Mouse (Mus musculus) small intestine, adult 2 months (tissue): ENCODE measurements around the gene Cdh12. TPM values are rescaled to one million over a fixed set of nuclear protein-coding genes. Genes with fewer than 3 reads are reported as not detected.

ENCODE experiments used
- H3K27ac ChIP-seq: fragments of 200-500 bp; 2 replicates; pipeline ENCODE4 v1.5.1; 2012; ENCODE audit warnings: low read depth, low read length, control low read depth, inconsistent platforms; ENCODE audit not compliant: insufficient read depth
- H3K27me3 ChIP-seq: fragments of 200-500 bp; 2 replicates; pipeline ENCODE4 v1.6.1; 2012; ENCODE audit warnings: mild to moderate bottlenecking, moderate library complexity, low read length, inconsistent platforms; ENCODE audit not compliant: control insufficient read depth, insufficient read depth
- H3K36me3 ChIP-seq: fragments of 200-500 bp; 2 replicates; pipeline ENCODE4 v1.6.1; 2012; ENCODE audit warnings: mild to moderate bottlenecking, low read length, control low read depth, inconsistent platforms; ENCODE audit not compliant: control insufficient read depth, insufficient read depth
- H3K4me1 ChIP-seq: fragments of 200-500 bp; 2 replicates; pipeline ENCODE4 v1.6.1; 2012; ENCODE audit warnings: low read length, inconsistent platforms, mixed read lengths; ENCODE audit not compliant: control insufficient read depth, insufficient read depth, insufficient read length
- H3K4me3 ChIP-seq: fragments of 200-500 bp; 2 replicates; pipeline ENCODE4 v1.5.1; 2012; ENCODE audit warnings: low read depth, mild to moderate bottlenecking, control low read depth, inconsistent platforms, low read length, moderate library complexity
- CTCF ChIP-seq: fragments of 200-500 bp; IDR thresholded peaks from 2 replicates; pipeline ENCODE4 v1.5.1; 2012; ENCODE audit warnings: low read depth, mild to moderate bottlenecking, control low read depth, inconsistent platforms, low read length, moderate library complexity, mixed read lengths; ENCODE audit not compliant: insufficient replicate concordance, insufficient read length; ENCODE audit errors: extremely low read depth
- POLR2A ChIP-seq: fragments of 200-500 bp; IDR thresholded peaks from 2 replicates; pipeline ENCODE4 v1.6.1; 2012; ENCODE audit warnings: low read depth, mild to moderate bottlenecking, control low read depth, inconsistent platforms, low read length, moderate library complexity
- WGBS: fragments of 180-500 bp; shearing (Covaris S2); methylation state at CpG from one replicate; pipeline ENCODE4 v1.1.7; 2018; 5-methylcytosine and 5-hydroxymethylcytosine counted together
- polyA plus RNA-seq: library from polyadenylated mRNA; depleted of rRNA; stranded (reverse); fragments of >200 nt; gene quantifications from 2 replicates; pipeline ENCODE4 v1.2.3, GENCODE M21; 2012

Gene Cdh12
- polyA plus RNA-seq, 1 experiment = not detected

DNA sequence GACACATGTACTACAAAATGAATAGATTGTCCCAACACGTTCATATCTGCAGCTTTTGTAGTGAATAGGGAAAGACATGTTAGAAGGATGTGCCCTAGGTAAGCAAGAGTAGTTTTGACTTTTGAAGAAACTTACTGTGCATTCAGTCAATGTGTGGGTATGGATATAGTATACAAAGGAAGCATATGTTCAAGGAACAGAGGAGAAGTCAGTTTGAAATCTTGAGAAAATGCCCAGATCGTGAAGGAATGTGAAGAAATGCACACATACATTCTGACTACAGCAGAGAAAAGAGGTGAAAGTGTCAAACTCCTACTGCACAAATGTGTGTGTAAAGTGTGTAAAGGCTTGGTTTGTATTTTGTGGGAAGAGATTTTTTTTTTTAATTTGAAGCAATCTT is 812.3 kb downstream of the Cdh12 start:
- H3K4me3 ChIP-seq = no peak overlapping the region
- no peaks in the 10 kb centered on the region for H3K27me3 ChIP-seq
- H3K36me3 ChIP-seq = no peaks in the 10 kb centered on the region
- H3K27ac ChIP-seq = no peak overlapping the region
- no peaks in the 10 kb centered on the region for H3K4me1 ChIP-seq
- 74% methylated on average over 2 of the region's 2 CpGs for WGBS
- TF ChIP-seq CTCF = no peak
- TF ChIP-seq POLR2A = no peak

DNA sequence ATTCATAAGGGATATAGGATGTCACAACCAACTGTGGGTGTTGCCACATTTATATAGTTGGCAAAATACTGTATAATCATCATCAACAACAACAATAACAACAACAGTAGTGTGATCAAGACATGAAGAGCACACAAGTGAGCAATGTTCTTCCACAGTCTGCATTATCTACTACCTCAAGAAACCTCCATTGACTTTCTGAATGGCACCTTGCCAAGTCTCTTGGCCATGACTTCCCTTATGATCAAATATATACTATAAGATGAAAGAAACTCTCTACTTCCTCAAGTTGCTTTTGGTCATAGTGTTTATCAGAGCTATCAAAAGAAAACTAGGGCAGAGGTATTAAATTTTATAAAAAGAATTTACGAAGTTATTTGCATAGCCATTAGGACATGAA is 820.8 kb downstream of the Cdh12 start:
- Histone ChIP-seq H3K4me1 (no peaks in the 10 kb centered on the region), H3K27me3 (no peaks in the 10 kb centered on the region), H3K27ac (no peak overlapping the region), H3K4me3 (no peak overlapping the region), H3K36me3 (no peaks in the 10 kb centered on the region)
- 82% methylated on average over 1 of the region's 1 CpGs for WGBS
- TF ChIP-seq POLR2A = no peak

DNA sequence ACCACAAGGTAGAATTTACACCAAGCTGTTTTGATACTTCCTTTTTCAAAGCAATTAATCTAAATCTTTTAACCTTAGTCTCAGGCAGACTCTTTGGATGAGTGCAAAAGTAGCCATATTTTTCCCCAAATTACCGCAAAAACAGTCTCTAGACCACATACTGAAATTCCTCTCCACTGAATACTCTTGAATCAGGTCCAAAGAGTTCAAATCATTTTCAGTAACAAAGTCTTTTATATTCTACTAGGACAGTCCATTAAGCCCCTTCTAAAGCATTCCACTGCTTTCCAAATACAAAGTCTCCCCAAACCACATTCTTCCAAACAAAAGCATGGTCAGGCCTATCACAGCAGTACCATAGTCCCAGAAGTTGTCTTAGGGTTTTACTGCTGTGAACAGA is 848.0 kb downstream of the Cdh12 start:
- 92% methylated on average over 1 of the region's 1 CpGs for WGBS
- H3K4me1 ChIP-seq = no peaks in the 10 kb centered on the region
- no peaks in the 10 kb centered on the region for H3K27me3 ChIP-seq
- H3K27ac ChIP-seq = no peak overlapping the region
- TF ChIP-seq CTCF (no peak), POLR2A (no peak)
- H3K4me3 ChIP-seq = no peak overlapping the region
- H3K36me3 ChIP-seq = no peaks in the 10 kb centered on the region

DNA sequence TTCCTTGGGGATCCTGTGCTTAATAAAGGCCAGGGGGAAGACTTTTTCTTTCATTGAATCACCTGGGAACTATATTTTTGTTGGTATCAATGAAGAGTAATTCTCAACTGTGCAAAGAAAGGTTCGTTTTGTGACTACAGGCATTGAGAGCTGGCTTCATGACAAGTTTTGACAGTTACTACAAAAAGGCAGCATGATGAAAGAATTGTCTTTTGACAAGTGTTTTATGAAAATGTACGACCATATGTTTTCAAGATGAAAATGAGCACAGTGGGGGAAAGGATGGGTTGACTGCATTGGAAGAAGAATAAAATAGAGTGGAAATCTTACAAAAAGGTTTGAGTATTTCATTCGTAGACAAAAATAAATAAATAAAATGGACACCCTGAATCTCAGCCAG is 866.4 kb downstream of the Cdh12 start:
- no peaks in the 10 kb centered on the region for H3K4me1 ChIP-seq
- no peaks in the 10 kb centered on the region for H3K27me3 ChIP-seq
- no peak overlapping the region for H3K4me3 ChIP-seq
- 68% methylated on average over 3 of the region's 3 CpGs for WGBS
- no peak overlapping the region for H3K27ac ChIP-seq
- no peak for TF ChIP-seq CTCF
- no peak for TF ChIP-seq POLR2A
- H3K36me3 ChIP-seq = no peaks in the 10 kb centered on the region

DNA sequence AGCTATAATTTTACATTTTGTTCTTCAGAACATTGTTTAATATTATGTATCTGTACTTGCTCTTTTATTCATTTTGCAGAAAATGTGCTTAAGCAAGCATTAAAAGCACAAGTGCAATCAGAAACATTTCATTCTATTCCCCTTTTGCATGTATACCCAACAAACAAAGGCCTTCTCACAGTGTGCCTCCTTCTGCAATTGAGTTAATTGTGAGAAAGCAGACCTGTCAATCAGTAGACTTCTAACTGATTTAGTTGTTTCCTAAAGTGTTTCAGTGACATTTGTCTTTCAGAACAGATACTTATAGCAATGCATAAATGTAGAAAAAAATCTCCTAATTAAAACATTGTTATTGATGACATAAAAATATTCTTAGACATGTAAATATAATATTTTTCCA is 894.8 kb downstream of the Cdh12 start:
- TF ChIP-seq POLR2A = no peak
- TF ChIP-seq CTCF = no peak
- no peak overlapping the region for H3K4me3 ChIP-seq
- H3K27me3 ChIP-seq = no peaks in the 10 kb centered on the region
- no peaks in the 10 kb centered on the region for H3K4me1 ChIP-seq
- H3K27ac ChIP-seq = no peak overlapping the region
- no peaks in the 10 kb centered on the region for H3K36me3 ChIP-seq

DNA sequence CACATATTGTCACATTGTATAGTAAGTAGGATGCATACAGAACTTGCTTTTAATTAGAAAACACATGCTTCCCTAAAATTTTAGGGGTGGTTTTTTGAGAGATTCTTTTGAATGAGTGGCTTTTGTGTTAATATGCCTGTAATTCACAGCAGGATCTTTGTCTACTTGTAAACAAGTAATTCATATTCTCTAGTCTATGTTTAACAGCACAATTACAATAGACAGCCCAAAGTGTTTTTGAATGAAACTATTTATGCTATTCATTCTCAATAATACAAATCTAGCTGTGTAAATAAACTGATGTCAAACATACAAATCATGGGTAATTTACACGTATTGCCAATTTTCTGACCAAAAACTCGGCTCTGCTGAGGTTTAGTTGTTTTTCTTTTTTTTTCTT is 895.3 kb downstream of the Cdh12 start:
- WGBS = 62% methylated on average over 2 of the region's 2 CpGs
- no peak overlapping the region for H3K4me3 ChIP-seq

DNA sequence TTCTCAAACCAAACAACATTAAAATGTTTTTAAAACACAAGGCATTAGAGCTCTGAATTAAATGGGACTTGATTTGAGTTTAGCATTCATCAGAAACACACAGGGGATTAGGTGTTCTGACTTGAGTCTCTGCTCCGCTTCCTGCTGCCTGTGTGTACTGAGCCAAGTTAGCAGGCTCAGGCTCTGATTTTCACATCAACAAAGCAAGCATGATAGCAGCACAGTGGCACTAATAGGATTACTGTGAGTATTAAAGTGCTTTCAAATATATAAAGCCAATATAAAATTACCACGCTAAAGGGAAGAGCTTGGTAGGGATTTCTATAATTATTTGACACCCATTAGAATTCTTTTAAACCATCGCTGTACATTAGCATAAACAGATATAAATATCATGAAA is 895.7 kb downstream of the Cdh12 start:
- H3K27ac ChIP-seq = no peak overlapping the region
- no peak overlapping the region for H3K4me3 ChIP-seq
- TF ChIP-seq CTCF (no peak), POLR2A (no peak)
- H3K27me3 ChIP-seq = no peaks in the 10 kb centered on the region
- no peaks in the 10 kb centered on the region for H3K36me3 ChIP-seq
- WGBS = 72% methylated on average over 3 of the region's 3 CpGs
- no peaks in the 10 kb centered on the region for H3K4me1 ChIP-seq

More for the DNA sequence above, 895.3 kb downstream of the Cdh12 start:
- no peaks in the 10 kb centered on the region for H3K4me1 ChIP-seq
- TF ChIP-seq POLR2A (no peak), CTCF (no peak)
- no peaks in the 10 kb centered on the region for H3K27me3 ChIP-seq
- H3K27ac ChIP-seq = no peak overlapping the region
- H3K36me3 ChIP-seq = no peaks in the 10 kb centered on the region

DNA sequence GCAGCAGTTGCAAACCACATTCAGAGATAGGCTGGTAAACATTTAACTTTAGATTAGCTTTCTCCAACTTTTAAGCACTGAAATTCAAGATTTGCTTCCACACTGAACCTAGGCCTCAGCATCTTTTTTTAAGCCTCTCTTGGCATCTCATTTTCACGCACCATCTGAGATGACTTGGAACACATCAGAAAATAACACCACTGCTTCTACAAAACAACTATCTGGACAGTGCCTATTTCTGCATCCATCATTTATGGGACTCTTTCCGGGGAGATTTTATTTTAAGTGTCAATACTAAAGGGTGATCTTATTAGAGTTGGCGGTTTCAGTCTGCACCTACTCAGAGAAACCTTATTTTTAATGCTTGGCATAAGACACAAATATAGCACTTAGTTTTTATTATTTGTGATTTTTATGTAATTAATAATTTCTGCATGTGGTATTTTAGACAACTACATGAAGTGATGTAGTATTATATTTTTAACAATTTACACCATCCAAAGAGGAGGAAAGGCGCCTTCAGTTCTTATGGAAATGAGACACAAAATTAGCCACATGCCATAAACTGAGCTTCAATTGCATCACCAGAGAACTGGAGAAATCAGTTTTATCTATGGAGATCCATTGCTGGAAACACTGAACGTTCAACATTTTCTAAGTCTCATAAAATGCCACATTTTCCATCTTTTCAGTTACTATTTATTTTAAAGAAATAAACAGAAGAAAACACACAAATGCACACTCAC is 906.5 kb downstream of the Cdh12 start:
- no peaks in the 10 kb centered on the region for H3K36me3 ChIP-seq
- H3K4me3 ChIP-seq = no peak overlapping the region
- H3K4me1 ChIP-seq = no peaks in the 10 kb centered on the region
- no peak overlapping the region for H3K27ac ChIP-seq
- no peak for TF ChIP-seq CTCF
- TF ChIP-seq POLR2A = no peak
- 87% methylated on average over 5 of the region's 5 CpGs for WGBS
- H3K27me3 ChIP-seq = no peaks in the 10 kb centered on the region
